Mouse (Mus musculus) effector memory CD4-positive, alpha-beta T cell, adult 5 months (primary cell): Measurements from ENCODE around the gene Rhbdl1. TPM values are rescaled to one million over a fixed set of nuclear protein-coding genes. Genes with fewer than 3 reads are reported as not detected.

Source experiments
- polyA plus RNA-seq: library from polyadenylated mRNA; unstranded; fragments of 100-300 nt; shearing (Covaris generic); gene quantifications from one replicate; pipeline ENCODE4 v1.2.1, GENCODE M21; 2017

Rhbdl1 gene
- polyA plus RNA-seq = not detected

DNA sequence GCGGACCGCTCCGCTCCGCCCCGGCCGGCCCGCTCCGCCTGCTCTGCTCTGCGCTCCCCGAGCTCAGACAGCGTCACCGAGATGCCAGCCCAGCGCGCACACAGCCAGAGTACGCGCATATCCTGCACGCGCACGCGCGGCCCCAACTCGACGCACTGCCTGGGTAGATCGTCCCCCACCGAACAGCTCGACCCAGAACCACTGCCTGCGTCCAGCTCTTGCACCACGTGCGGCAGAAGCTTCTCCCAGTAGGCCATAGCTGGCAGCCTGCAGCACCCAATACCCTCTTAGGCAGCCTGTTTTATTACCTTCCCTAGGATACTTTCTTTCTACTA lies at the start of gene Rhbdl1:
TSS of gene Rhbdl1 (minus strand) at position 220 of the 335 bp plus-strand sequence.

DNA sequence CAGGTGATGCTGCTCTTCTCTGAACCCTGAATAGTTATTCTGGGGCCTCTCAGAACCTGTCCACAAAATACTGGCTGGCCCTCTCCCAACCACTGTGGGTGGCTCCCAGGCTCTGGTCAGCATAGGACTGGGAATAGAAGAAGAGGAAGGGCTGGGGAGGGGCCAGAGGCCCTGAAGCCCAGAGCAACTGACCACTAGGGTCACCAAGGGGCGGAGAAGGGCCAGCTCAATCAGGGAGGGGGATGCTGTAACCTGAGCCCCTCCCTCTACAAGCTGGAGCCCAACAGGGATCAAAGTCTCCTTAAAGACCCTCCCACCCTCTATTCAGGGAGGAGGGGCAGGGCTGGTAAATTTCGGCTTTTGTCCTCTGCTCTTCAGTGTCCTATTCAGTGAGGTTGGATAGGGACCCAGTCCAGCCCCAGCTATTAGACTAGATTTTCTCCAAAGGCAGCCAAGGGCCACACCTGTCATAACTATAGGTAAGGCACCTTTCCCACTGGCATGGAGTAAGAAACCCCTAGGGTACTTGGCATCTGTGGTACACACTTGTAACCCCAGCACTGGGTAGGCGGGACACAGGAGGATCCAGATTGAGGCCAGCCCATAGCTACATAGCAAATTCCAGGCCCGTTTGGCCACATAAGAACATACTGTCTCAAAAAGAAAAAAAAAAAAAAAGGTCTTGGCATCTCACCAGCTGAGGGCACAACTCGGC lies 43.3 kb upstream of the Rhbdl1 start, which contains the start of gene Wfikkn1:
TSS of gene Wfikkn1 (minus strand) at position 663 of the 715 bp plus-strand sequence.

GRCm38 (mm10) chr17:25874721-25875170 lies 37.7 kb upstream of the Rhbdl1 start, which contains the start of gene Mettl26:
Gene Mettl26, plus strand, starts transcription at chr17:25875074.

GRCm38 (mm10) chr17:25868601-25869191 lies 31.6 kb upstream of the Rhbdl1 start, which contains the start of gene Mcrip2:
Gene Mcrip2, minus strand, starts transcription at chr17:25868764.

DNA sequence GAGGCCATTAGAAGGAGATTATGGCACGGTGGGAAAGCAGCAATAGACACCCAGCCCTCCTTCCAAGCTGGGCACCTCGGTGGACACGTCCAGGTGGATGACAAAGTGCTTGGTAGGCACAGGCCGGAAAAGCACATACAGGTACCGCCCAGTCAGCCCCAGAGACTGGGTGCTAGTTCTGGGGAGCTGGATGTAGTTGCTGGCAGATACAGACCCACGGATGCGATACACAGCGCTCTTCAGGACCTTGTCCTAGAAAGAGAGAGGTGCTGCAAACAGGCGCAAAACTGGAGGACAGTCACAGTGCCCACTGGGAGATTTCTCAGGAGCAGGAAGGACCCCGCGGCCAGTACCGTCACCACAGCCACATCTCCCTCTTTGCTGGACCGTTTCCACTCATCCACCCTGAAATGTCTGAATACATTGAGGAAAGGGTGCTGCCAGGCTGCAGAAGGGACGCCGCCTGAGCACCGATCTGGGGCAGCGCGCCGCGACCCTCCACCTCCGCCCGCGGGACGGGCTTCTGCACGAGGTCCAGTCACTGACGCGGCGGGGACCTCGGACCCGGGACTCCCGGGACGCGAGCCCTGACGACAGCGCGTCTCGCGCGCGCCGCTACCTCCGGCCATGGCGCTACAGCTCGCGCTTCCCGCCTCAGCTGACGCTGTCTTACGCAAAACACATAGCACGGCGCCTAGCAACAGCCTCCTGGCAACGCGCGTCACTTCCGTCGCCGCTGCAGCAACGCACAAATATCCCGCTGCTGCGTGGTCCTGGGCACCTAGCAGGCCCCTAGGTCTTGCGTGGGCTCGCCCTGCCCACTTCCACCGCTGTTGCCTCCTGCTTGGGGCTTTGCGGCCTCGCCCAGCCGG lies 24.0 kb upstream of the Rhbdl1 start, which contains the start of gene Wdr90:
TSS of gene Wdr90 (minus strand) at position 670 of the 872 bp plus-strand sequence.

DNA sequence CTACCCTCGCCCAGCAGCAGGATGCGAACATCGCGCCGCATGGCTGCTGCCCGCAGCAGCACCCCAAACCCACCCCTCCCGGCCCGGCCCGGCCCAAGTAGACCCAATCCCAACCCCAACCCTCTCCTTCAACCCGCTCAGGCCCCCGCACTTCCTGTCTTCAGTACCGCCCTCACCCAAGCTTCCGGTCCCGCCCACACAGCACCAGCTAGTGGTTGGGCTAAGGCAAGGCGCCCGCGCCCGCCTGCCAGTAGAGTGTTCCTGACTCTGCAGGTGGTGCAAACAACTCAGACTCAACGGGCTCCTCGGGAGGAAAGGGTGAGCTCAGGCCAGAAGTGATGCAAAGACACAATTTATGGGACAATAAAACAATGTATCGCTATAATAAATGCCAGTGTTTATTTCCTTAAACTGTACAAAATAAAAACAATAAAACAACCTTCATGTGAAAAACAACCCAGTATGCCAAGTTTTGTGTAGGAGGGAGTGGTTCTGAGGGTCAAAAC lies 7.4 kb upstream of the Rhbdl1 start, which contains the start of gene Rhot2:
TSS of gene Rhot2 (minus strand) at position 456 of the 506 bp plus-strand sequence.

GRCm38 (mm10) chr17:25841117-25841880 lies 4.2 kb upstream of the Rhbdl1 start, which contains the start of gene Gm20683:
Gene Gm20683, minus strand, starts transcription at chr17:25841763.

DNA sequence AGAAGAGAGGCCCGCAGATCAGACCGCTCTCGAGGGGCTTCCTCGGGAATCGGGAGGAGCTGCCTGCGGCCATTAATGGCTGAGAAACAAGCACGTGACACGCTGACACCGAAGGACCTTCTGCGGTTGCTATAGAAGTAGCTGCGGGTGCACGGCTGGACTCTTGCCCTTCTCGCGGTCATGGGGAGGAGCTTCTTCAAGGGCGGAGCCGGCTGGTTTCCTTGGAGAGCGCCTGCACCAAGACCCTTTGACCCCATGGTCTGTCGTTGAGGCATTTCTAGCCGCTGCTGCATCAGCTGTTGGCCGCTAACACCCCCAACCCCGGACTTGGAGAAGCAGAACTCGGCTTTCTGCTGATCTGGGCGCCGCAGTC lies 3.8 kb downstream of the Rhbdl1 start, which contains the start of gene Stub1:
TSS of gene Stub1 (minus strand) at position 114 of the 373 bp plus-strand sequence.

GRCm38 (mm10) chr17:25828712-25829557 lies 8.2 kb downstream of the Rhbdl1 start, which contains the start of gene Jmjd8:
Gene Jmjd8, plus strand, starts transcription at chr17:25828867.

DNA sequence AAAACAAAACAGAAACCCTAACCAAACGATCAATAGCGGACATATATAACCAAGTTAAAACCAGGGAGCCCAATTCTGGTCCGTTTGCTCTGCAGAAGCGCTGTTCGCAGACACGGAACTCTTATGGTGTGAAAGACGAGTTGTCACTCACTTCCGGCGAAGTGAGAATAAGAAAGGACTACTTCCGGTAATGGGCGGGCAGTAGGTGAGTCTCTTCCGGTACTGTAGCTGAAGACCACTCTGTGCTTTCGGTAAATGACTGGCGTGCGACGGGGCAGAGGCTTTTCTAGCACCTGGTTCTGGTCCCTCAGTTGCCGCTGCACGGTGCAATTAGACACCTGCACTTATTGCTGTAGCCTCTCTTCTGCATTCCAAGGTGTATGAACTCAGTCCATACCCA lies 13.6 kb downstream of the Rhbdl1 start, which contains the start of gene Wdr24:
TSS of gene Wdr24 (plus strand) at position 176 of the 400 bp plus-strand sequence.

GRCm38 (mm10) chr17:25808789-25809605 lies 28.1 kb downstream of the Rhbdl1 start, which contains the start of gene Fbxl16:
Gene Fbxl16, plus strand, starts transcription at chr17:25809085.

GRCm38 (mm10) chr17:25796951-25797369 lies 40.1 kb downstream of the Rhbdl1 start, which contains the start of gene Metrn:
Gene Metrn, minus strand, starts transcription at chr17:25797136.

DNA sequence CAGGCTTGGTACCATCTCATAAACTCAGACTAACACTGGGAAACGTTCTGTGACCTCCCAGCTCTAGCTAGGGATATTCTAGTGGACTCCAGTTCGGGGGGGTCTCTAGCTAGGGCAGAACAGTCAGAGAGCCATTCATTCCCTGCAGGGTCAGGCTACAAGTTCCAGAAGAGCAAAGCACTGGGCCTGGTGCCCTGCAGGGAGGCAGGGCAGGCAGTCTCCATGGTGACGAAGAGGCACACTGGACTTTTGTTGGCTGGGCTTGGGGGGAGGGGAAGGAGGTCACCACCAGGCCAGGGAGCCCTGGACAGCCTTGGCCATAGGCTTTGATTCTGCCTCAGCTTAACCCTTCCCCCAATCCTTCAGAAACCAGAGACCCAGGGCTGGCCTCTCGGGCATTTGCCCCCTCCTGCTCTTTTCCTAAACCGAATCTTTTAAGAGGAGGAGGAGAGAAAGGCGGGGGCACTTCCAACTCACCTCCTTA lies 41.4 kb downstream of the Rhbdl1 start, which contains the start of gene AC134908.4:
TSS of gene AC134908.4 (minus strand) at position 51 of the 484 bp plus-strand sequence.

GRCm38 (mm10) chr17:25792615-25793014 lies 44.5 kb downstream of the Rhbdl1 start, which contains the start of gene Fam173a:
Gene Fam173a, minus strand, starts transcription at chr17:25792901.

DNA sequence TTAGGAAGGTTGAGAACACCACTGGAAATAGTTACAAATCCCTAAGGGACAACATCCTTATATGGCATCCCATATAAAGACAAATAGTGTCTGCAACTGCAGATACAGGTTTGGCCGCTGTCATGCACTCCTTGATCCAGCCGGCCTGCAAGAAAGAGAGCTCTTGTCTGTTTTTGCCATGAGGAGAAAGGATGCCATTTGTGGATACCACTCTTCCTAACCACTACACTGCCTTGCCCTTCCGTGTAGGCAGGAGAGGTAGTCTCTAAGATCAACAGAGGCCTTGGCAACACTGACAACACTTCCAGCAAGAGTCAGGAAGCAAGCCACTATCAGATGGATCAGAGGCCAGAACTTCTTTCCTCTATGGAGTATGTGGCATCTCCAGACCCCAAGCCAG lies 50.8 kb downstream of the Rhbdl1 start, which contains the start of gene Ccdc78:
TSS of gene Ccdc78 (plus strand) at position 301 of the 400 bp plus-strand sequence.

GRCm38 (mm10) chr17:25785281-25785745 lies 51.8 kb downstream of the Rhbdl1 start, which contains the start of gene Haghl:
Gene Haghl, minus strand, starts transcription at chr17:25785673.

